Mouse (Mus musculus) natural killer cell, adult 2 months (primary cell): ENCODE data around the gene Kcnip4.

ENCODE experiments used
- DNase-seq, 2 experiments: peaks; one replicate each; pipeline ENCODE4 v3.0.0; 2022; ENCODE audit warnings: low spot score in 2 of 2

Gene Kcnip4

DNA sequence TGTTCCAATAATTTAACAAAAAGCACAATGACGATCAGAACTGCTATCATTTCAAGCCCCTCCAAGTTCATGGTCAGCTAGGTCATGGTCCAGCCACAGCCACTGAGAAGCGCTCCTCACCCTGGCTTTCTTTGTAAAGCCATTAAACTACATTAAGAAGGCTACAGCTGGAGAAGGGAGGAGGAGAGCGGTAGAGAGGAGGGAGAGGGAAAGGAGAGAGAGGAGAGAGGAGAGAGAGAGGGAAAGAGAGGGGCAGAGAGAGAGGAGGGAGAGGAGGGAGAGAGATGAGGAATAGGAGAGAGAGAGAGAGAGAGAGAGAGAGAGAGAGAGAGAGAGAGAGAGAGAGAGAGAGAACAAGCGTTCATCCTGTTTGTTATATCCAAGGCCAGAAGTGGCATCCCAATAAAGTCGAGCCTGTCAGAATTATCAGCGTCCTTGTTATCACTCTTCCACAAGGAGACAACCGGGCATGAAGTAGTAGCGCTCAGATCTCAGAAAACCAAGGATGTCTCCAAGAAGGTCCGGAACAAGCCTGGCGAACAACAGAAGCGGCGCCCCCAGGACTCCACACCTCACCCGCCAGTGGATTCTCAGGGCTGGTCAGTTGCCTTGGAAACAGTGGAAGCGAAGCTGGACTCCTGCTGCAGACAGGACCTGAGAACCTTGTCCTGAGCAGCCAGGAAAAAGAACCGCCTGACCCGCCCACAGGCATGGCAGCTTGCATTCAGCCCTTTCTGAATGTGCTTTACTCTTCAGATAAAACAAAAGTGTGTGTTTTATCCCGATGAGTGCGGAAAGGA, 635.1 kb downstream of the Kcnip4 start:
- DNase-seq, result no peak

- no peak for DNase-seq
Observed at GRCm38 (mm10) chr5:48878081-48878480, 646.6 kb downstream of the Kcnip4 start.

- DNase-seq, result no peak
Observed at GRCm38 (mm10) chr5:48864268-48864967, 660.3 kb downstream of the Kcnip4 start.

- DNase-seq, result no peak
Observed at GRCm38 (mm10) chr5:48840971-48841370, 683.7 kb downstream of the Kcnip4 start.

DNA sequence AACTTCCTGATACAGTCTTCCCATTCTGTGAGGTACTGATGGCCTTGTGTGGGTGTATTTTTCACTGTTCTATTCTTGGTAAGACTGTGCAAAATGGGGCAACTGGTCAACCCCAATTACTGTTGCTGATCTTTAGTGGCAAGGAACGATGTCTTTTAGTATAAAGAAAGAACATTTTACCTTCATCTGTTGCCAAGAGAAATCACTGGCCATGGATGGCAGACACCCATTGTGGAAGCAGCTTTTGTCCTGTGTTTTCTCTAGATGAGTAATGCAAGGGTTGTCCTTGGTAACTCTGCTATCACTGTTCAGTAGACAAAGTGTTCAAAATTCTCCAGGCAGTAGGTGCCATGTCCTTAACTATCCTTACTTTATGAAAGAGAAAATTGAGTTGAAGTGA, 729.2 kb downstream of the Kcnip4 start:
- DNase-seq, result no peak

DNA sequence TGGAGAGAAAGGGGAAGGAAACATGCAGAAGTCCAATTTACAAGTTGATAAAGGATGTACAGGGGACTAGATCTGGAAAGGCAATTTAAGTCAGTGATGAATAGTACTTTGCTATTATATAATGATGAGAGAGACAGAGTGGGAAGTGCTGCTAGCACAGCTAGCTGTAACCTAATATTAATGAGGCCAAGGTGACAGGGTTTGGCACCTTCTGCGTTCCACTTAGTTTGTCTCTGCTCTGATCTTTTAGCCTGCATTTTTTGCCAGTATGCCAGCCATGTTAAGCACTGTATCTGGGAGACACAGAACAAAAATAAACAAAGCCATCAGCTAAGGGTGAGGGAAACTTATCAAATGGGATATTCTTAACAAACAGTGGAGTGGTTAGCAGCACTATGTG, 745.3 kb downstream of the Kcnip4 start:
- no peak for DNase-seq

- DNase-seq, result no peak
Observed at GRCm38 (mm10) chr5:48748613-48749012, 776.1 kb downstream of the Kcnip4 start.

DNA sequence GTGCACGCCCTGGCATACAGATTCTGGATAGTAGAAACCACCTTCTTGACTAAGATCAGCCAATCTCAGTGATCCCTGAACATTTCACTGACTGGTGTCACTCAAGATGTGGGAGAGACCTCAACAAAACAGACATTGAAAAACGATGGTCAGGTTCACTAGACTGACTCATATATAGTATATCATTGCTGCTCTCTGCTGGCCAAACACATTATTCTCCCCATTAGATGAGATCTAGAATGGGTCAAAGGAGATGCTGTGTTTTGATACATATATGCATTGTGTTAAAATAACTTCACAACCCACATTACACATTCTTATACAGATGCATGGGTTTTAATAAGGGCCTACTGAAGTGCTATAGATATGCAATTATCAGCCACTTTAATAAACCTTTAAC, 787.1 kb downstream of the Kcnip4 start:
- no peak for DNase-seq

GRCm38 (mm10) chr5:48718166-48718565, 806.5 kb downstream of the Kcnip4 start:
- DNase-seq, result no peak

DNA sequence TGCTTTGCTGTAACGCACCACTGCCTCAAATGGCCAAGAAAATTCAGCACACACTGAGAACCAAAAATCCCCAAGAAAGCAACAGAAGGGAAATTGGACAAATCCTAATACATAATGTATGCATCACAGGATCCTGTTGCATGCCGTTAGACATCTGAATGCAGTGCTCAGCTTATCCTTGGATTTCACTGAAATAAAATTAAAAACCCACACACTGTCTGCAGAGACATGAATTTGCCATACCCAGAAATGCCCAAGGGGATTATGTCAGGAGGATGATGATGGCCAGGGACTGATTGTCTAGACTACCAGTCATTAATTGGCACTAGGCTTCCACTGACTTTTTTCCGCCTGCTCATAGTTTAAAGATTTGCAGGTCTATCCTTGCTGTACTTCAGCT, 818.7 kb downstream of the Kcnip4 start:
- DNase-seq, result no peak

- no peak for DNase-seq
Observed at GRCm38 (mm10) chr5:48687068-48687467, 837.6 kb downstream of the Kcnip4 start.

- no peak for DNase-seq
Observed at GRCm38 (mm10) chr5:48679733-48680595, 844.7 kb downstream of the Kcnip4 start.

DNA sequence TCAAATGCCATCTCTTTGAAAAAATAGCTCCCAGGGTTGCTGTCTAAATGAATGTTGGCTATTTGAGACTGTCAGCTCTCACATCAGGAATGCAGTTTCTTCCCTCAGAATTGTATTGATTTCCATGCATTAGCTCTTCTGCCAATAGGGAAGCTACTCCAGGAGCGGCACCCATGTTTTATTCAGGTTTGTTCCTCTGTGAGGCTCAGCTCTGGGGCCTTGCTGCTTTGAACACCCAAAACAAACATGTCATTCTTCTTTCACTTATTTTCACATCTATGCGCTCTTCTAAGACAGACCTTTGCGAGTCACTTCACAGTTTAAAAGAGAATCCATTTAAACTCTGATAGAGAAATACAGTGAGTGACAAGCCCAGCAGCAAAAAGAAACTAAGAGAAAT, 862.2 kb downstream of the Kcnip4 start:
- no peak for DNase-seq

DNA sequence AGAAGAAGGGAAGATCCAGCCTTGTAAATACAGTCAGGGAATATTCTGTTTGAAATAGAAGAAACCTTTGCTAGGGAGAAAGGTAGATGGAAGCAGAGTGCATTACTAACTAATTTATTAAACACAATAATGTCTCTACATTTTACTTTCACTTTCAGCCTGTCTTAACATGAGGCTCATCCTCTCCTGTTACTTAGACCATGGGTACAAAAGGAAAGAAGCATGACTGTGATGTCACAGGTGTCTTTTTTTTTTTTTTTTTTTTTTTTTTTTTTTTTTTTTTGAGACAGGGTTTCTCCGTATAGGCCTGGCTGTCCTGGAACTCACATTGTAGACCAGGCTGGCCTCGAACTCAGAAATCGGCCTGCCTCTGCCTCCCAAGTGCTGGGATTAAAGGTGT, 864.7 kb downstream of the Kcnip4 start:
- no peak for DNase-seq

DNA sequence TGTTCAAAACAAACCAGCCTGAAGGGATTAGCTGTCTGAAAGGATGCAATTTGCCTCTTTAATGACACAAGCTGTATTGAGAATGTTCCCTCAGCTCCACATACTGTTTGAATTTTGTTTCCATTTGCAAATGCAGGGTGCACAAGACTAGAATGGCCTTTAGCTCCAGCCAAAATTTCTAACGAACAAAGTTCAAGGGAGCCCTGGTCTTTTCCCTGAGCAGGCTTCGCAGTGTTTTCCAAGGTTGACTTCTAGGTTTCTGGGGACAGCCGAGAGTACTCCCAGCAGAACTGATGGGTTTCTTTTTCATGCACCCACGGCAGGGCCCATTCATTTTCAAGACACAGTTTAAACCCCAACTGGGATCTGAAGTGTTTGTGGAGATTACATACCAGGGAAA, 874.2 kb downstream of the Kcnip4 start:
- no peak for DNase-seq

- no peak for DNase-seq
Observed at GRCm38 (mm10) chr5:48636675-48637074, 888.0 kb downstream of the Kcnip4 start.

GRCm38 (mm10) chr5:48633631-48634030, 891.1 kb downstream of the Kcnip4 start:
- DNase-seq, result no peak

DNA sequence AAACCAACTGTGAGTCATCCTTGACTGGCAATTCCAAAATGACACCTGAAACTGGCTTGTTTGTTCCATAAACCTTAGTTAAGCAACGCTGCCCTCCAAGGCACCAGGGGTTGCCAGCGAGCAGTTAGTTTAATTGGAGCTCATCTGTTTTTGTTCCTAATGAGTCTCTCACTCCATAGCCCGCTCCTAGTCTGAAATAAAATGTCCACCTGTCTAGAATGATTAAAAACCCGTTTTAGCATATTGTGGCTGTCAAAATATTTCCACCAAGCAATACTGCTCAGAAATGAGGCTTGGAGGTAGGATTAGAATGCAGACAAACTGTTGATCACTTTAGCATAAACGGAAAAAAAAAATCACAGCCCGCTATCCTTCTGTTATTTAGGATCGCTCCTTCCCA, 901.3 kb downstream of the Kcnip4 start:
- no peak for DNase-seq

- no peak for DNase-seq
Observed at GRCm38 (mm10) chr5:48606916-48607315, 917.8 kb downstream of the Kcnip4 start.

- no peak for DNase-seq
Observed at GRCm38 (mm10) chr5:48606281-48606680, 918.4 kb downstream of the Kcnip4 start.

DNA sequence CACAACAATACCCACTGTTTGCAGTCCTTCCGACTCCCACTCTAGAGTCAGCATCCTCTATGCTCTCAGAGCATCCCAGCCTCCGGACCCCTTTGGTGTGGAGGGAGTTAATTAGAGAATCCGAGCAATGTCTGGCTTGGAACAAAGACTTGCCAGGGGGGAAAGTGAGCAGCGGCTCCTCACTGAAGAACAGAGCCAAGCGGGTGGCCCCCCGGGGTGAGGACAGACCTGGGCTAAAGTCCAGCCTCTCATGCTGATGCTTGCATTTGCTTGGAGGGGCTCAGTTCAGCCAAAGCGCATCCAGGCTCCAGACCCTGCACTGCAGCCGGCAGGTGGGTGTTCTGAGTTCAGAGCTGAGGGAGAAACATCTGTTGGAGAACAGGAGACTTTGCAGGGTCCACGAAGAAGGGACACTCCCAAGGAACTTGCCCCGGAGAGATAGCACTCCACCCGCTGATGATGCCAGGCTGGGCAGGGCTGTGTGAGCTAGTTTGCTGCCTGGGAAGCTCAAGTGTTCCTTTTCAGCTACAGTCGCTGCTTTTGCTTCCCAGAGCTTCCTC, 925.1 kb downstream of the Kcnip4 start:
- no peak for DNase-seq

GRCm38 (mm10) chr5:48588014-48588413, 936.7 kb downstream of the Kcnip4 start:
- no peak for DNase-seq
